20 mouse cellular contexts compared by ENCODE assay signal in genomic region chr8:125311228-125312053, GRCm38 (mm10).
A peak's percentile ranks its signal among the peaks of the same experiment; 100 is the strongest.
DNase-seq lines count a peak whose midpoint lies in the region; ATAC-seq and TF ChIP-seq lines count a peak whose summit lies in the region.
"Had no signal": no experiment of that assay in that cellular context is flagged by ENCODE, and none has a peak within 500 bp of the region (broad histone marks: within the 10 kb centered on the region; RNA-seq: fewer than 3 reads in every experiment).

No protein-coding gene starts in this region.

- no peak for TF ChIP-seq RAD21 in MEL (IDR thresholded peaks at IDR 0.05; ENCODE audit: low read depth, low read length)

- H3K4me2 ChIP-seq in lung, embryonic 14.5 days = peak overlapping the region; percentile 30
- H3K4me2 ChIP-seq in midbrain, embryonic 14.5 days (ENCODE audit: low read length) = no peak overlapping the region
- H3K4me2 ChIP-seq in kidney, embryonic 16.5 days (replicated peaks; ENCODE audit: low read depth, low read length) = no peak overlapping the region
- H3K4me2 ChIP-seq: hindbrain, embryonic 14.5 days; intestine, embryonic 15.5 days; liver, embryonic 13.5 days; stomach, embryonic 15.5 days had no signal

- H3K9ac ChIP-seq in lung, embryonic 14.5 days = no peak overlapping the region
- H3K9ac ChIP-seq in MEL (ENCODE audit: control insufficient read depth, low read depth, low read length, poor library complexity, severe bottlenecking) = no peak overlapping the region
- no peak overlapping the region for H3K9ac ChIP-seq in midbrain, embryonic 14.5 days (replicated peaks; ENCODE audit: low read length)
- no peak overlapping the region for H3K9ac ChIP-seq in kidney, embryonic 16.5 days (replicated peaks; ENCODE audit: low read length)
- H3K9ac ChIP-seq: hindbrain, embryonic 14.5 days; intestine, embryonic 15.5 days; liver, embryonic 13.5 days; stomach, embryonic 15.5 days had no signal

- TF ChIP-seq CTCF in lung, embryonic 14.5 days (IDR thresholded peaks at IDR 0.05; ENCODE audit: low read depth) = no peak
- no peak for TF ChIP-seq CTCF in lung, adult 2 months (IDR thresholded peaks at IDR 0.05; ENCODE audit: insufficient read depth, low read length)
- TF ChIP-seq CTCF in MEL (IDR thresholded peaks at IDR 0.05 in 2 of 3, conservative IDR thresholded peaks at IDR 0.05 in 1 of 3; ENCODE audit: control insufficient read depth in 1 of 3, insufficient read depth in 1 of 3, low read depth in 2 of 3, low read length in 3 of 3, poor library complexity in 1 of 3, severe bottlenecking in 1 of 3) = no peak
- no peak for TF ChIP-seq CTCF in brain, embryonic 14.5 days (IDR thresholded peaks at IDR 0.05; ENCODE audit: borderline replicate concordance, extremely low read depth, insufficient read depth, insufficient read length)

- H3K4me3 ChIP-seq in lung, embryonic 14.5 days (ENCODE audit: low read depth, low read length) = no peak overlapping the region
- H3K4me3 ChIP-seq in lung, adult 2 months (replicated peaks; ENCODE audit: extremely low read depth, low read depth, low read length) = no peak overlapping the region
- no peak overlapping the region for H3K4me3 ChIP-seq in MEL (ENCODE audit: control insufficient read depth in 1 of 2, insufficient read depth in 1 of 2, low read depth in 2 of 2, low read length in 2 of 2)
- H3K4me3 ChIP-seq in midbrain, embryonic 14.5 days (replicated peaks; ENCODE audit: low read depth, low read length) = no peak overlapping the region
- no peak overlapping the region for H3K4me3 ChIP-seq in kidney, embryonic 16.5 days (ENCODE audit: low read length)
- H3K4me3 ChIP-seq: gastrocnemius, adult 2 months; intestine, embryonic 15.5 days; liver, embryonic 13.5 days; stomach, embryonic 15.5 days had no signal

- DNase-seq in lung, embryonic 14.5 days = peak; percentile 69
- DNase-seq in lung, adult 2 months = no peak
- DNase-seq in MEL (ENCODE audit: low read depth, low spot score) = peak; percentile 14
- peak; percentile 87 for DNase-seq in brain, embryonic 14.5 days (ENCODE audit: low read depth)
- DNase-seq in midbrain, embryonic 14.5 days = peak; percentile 64
- no peak for DNase-seq in kidney, adult 11 months
- DNase-seq: cerebellum, adult 11 months; cerebellum, postnatal 36 days; gastrocnemius, adult 2 months; heart, adult 11 months; left cerebral cortex, postnatal 4 days; liver, embryonic 13.5 days; right cerebral cortex, adult 18-20 months had no signal

- no peak overlapping the region for H3K27ac ChIP-seq in lung, embryonic 14.5 days (ENCODE audit: low read depth)
- no peak overlapping the region for H3K27ac ChIP-seq in MEL (ENCODE audit: control insufficient read depth, low read depth, low read length)
- no peak overlapping the region for H3K27ac ChIP-seq in midbrain, embryonic 14.5 days (replicated peaks; ENCODE audit: low read depth, low read length)
- H3K27ac ChIP-seq in kidney, embryonic 16.5 days (ENCODE audit: low read length) = no peak overlapping the region
- H3K27ac ChIP-seq: gastrocnemius, adult 2 months; hindbrain, embryonic 14.5 days; intestine, embryonic 15.5 days; kidney, postnatal 0 days; liver, embryonic 13.5 days; stomach, embryonic 15.5 days had no signal

- H3K79me2 ChIP-seq in MEL (ENCODE audit: control insufficient read depth, insufficient read depth, low read length, poor library complexity) = no peaks in the 10 kb centered on the region

- peaks cover 19% of the 10 kb centered on the region for H3K4me1 ChIP-seq in lung, embryonic 14.5 days (ENCODE audit: insufficient read depth)
- no peaks in the 10 kb centered on the region for H3K4me1 ChIP-seq in lung, adult 2 months (ENCODE audit: control insufficient read depth, insufficient read depth, low read length)
- H3K4me1 ChIP-seq in MEL (ENCODE audit: control insufficient read depth in 1 of 2, insufficient read depth in 2 of 2, low read length in 2 of 2) = no peaks in the 10 kb centered on the region
- peaks cover 13% of the 10 kb centered on the region; the same call in 1 of the 2 replicates for H3K4me1 ChIP-seq in midbrain, embryonic 14.5 days (ENCODE audit: control insufficient read depth, insufficient read depth, low read length)
- peaks cover 6% of the 10 kb centered on the region; the same call in 1 of the 2 replicates for H3K4me1 ChIP-seq in kidney, embryonic 16.5 days (ENCODE audit: insufficient read depth, low read length)

- no peaks in the 10 kb centered on the region for H3K27me3 ChIP-seq in lung, embryonic 14.5 days (ENCODE audit: insufficient read depth, low read length)
- H3K27me3 ChIP-seq in MEL (ENCODE audit: control insufficient read depth in 1 of 2, insufficient read depth in 2 of 2, low read length in 2 of 2) = no peaks in the 10 kb centered on the region
- H3K27me3 ChIP-seq in midbrain, embryonic 14.5 days (ENCODE audit: control insufficient read depth, insufficient read depth, low read length) = peaks cover 9% of the 10 kb centered on the region; the same call in 1 of the 2 replicates
- H3K27me3 ChIP-seq in kidney, embryonic 16.5 days (ENCODE audit: insufficient read depth, low read length) = no peaks in the 10 kb centered on the region
- H3K27me3 ChIP-seq: intestine, embryonic 15.5 days; liver, embryonic 13.5 days; stomach, embryonic 15.5 days had no signal

- TF ChIP-seq EP300 in MEL (IDR thresholded peaks at IDR 0.05; ENCODE audit: low read depth in 1 of 2, low read length in 2 of 2) = no peak

- ATAC-seq in lung, embryonic 14.5 days (ENCODE audit: insufficient read depth) = peak; percentile 24; the same call in 1 of the 2 replicates
- no peak for ATAC-seq in midbrain, embryonic 14.5 days (ENCODE audit: low FRiP score, low TSS enrichment)
- ATAC-seq in kidney, embryonic 16.5 days (ENCODE audit: low FRiP score, low TSS enrichment) = no peak
- ATAC-seq: CD4-positive, CD25-positive, alpha-beta regulatory T cell, adult 4 months; intestine, embryonic 15.5 days had no signal

- no peaks in the 10 kb centered on the region for H3K9me3 ChIP-seq in lung, embryonic 14.5 days (ENCODE audit: low read depth, low read length)
- no peaks in the 10 kb centered on the region for H3K9me3 ChIP-seq in MEL (replicated peaks; ENCODE audit: insufficient read depth, low read length)
- H3K9me3 ChIP-seq in midbrain, embryonic 14.5 days (ENCODE audit: control insufficient read depth, low read length) = no peaks in the 10 kb centered on the region
- no peaks in the 10 kb centered on the region for H3K9me3 ChIP-seq in kidney, embryonic 16.5 days (ENCODE audit: low read length)
- H3K9me3 ChIP-seq: intestine, embryonic 15.5 days; liver, embryonic 13.5 days; stomach, embryonic 15.5 days had no signal

- no peaks in the 10 kb centered on the region for H3K36me3 ChIP-seq in lung, embryonic 14.5 days (ENCODE audit: insufficient read depth)
- H3K36me3 ChIP-seq in MEL (ENCODE audit: control insufficient read depth in 1 of 2, insufficient read depth in 2 of 2, low read length in 2 of 2) = no peaks in the 10 kb centered on the region
- no peaks in the 10 kb centered on the region for H3K36me3 ChIP-seq in midbrain, embryonic 14.5 days (ENCODE audit: control insufficient read depth, insufficient read depth, low read length)
- no peaks in the 10 kb centered on the region for H3K36me3 ChIP-seq in kidney, embryonic 16.5 days (ENCODE audit: insufficient read depth, low read length)
- H3K36me3 ChIP-seq: G1E; intestine, embryonic 15.5 days; liver, embryonic 13.5 days; stomach, embryonic 15.5 days had no signal

- WGBS in lung, embryonic 14.5 days = 19% methylated on average over 11 of the region's 11 CpGs
- WGBS in lung, adult 2 months = 55% methylated on average over 11 of the region's 11 CpGs
- WGBS in midbrain, embryonic 14.5 days = 42% methylated on average over 11 of the region's 11 CpGs
- WGBS in kidney, embryonic 16.5 days = 58% methylated on average over 11 of the region's 11 CpGs

- no peak for TF ChIP-seq POLR2A in lung, adult 2 months (IDR thresholded peaks at IDR 0.05; ENCODE audit: borderline replicate concordance, extremely low read depth, low read depth, low read length)
- TF ChIP-seq POLR2A in MEL (IDR thresholded peaks at IDR 0.05; ENCODE audit: control insufficient read depth in 1 of 2, insufficient read depth in 1 of 2, low read depth in 1 of 2, low read length in 2 of 2, poor library complexity in 1 of 2) = no peak
- no peak for TF ChIP-seq POLR2A in brain, embryonic 14.5 days (IDR thresholded peaks at IDR 0.05; ENCODE audit: borderline replicate concordance, extremely low read depth, insufficient read depth, insufficient read length, poor library complexity, severe bottlenecking)

TF ChIP-seq in MEL, 35 proteins besides CTCF, POLR2A, EP300 and RAD21:
- TF ChIP-seq GATA1 (IDR thresholded peaks at IDR 0.05; ENCODE audit: low read depth, low read length) (no peak), KAT2A (conservative IDR thresholded peaks at IDR 0.05; ENCODE audit: low read depth, low read length) (no peak), MYC (IDR thresholded peaks at IDR 0.05; ENCODE audit: low read depth, low read length) (no peak), ETS1 (IDR thresholded peaks at IDR 0.05; ENCODE audit: low read depth, low read length) (no peak), ZC3H11A (IDR thresholded peaks at IDR 0.05; ENCODE audit: low read depth, low read length) (no peak), ELF1 (IDR thresholded peaks at IDR 0.05; ENCODE audit: low read depth, low read length) (no peak), UBTF (IDR thresholded peaks at IDR 0.05; ENCODE audit: borderline replicate concordance, insufficient read depth, low read depth, low read length) (no peak), MEF2A (IDR thresholded peaks at IDR 0.05; ENCODE audit: extremely low read depth, insufficient replicate concordance, low read depth, low read length, poor library complexity, severe bottlenecking) (no peak), NELFE (IDR thresholded peaks at IDR 0.05; ENCODE audit: low read depth, low read length) (no peak), POLR2AphosphoS5 (IDR thresholded peaks at IDR 0.05; ENCODE audit: borderline replicate concordance, low read depth, low read length) (no peak), MXI1 (IDR thresholded peaks at IDR 0.05; ENCODE audit: low read depth, low read length) (no peak), MAFK (IDR thresholded peaks at IDR 0.05; ENCODE audit: borderline replicate concordance, low read depth, low read length) (no peak)

Comparison
In these comparisons a context has a peak if more than half of its experiments do, and no peak if none do; other contexts are left out.
1. DNase-seq: peak in lung, embryonic 14.5 days (single experiment), MEL (single experiment), brain, embryonic 14.5 days (single experiment) and midbrain, embryonic 14.5 days (single experiment); none in lung, adult 2 months (single experiment) and kidney, adult 11 months (single experiment).